Mouse (Mus musculus): ENCODE data around the gene Stard8. TPM values are rescaled to one million over a fixed set of nuclear protein-coding genes. Genes with fewer than 3 reads are reported as not detected.
"Not testable (repeated sequence)": the region's sequence is repeated elsewhere in the genome, so short reads cannot be mapped to it uniquely, and the experiment has no call there.

The Stard8 gene
- total and polyA plus RNA-seq, 3 experiments: 0.39 to 2.3 TPM; not detected in 1

DNA sequence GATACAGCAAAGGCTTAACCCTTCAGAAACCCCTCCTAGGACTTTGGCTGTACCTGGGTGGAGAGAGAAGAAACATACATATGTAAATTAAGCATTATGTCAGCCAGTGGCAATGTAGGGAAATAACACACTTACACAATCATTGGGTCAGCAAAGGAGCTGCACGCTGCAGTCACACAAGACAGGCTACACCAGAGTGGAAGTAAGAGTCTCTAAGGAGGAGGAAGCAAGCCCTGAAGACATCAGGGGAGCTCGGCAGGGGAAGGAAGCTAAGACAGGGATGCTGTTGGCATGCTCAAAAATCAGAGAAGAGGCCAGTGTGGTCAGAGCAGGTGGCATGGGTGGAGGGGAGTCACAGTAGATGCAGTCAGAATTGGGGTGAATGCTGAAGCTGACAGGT lies 89.7 kb downstream of the Stard8 start:
- no peak overlapping the region for H3K4me3 ChIP-seq (ENCODE audit: control insufficient read depth in 1 of 2, insufficient read depth in 1 of 2, low read depth in 2 of 2, low read length in 2 of 2)
- H3K79me2 ChIP-seq (ENCODE audit: control insufficient read depth, insufficient read depth, low read length, poor library complexity): no peaks in the 10 kb centered on the region
- H3K4me1 ChIP-seq (ENCODE audit: control insufficient read depth in 1 of 2, insufficient read depth in 2 of 2, low read length in 2 of 2): no peaks in the 10 kb centered on the region
- no peak for DNase-seq (ENCODE audit: low read depth, low spot score)
- H3K9me3 ChIP-seq (replicated peaks; ENCODE audit: insufficient read depth, low read length): no peaks in the 10 kb centered on the region
- no peaks in the 10 kb centered on the region for H3K36me3 ChIP-seq (ENCODE audit: control insufficient read depth in 1 of 2, insufficient read depth in 2 of 2, low read length in 2 of 2)
- no peak overlapping the region for H3K27ac ChIP-seq (ENCODE audit: control insufficient read depth, low read depth, low read length)
- H3K9ac ChIP-seq (ENCODE audit: control insufficient read depth, low read depth, low read length, poor library complexity, severe bottlenecking): no peak overlapping the region
- TF ChIP-seq MEF2A (IDR thresholded peaks at IDR 0.05; ENCODE audit: extremely low read depth, insufficient replicate concordance, low read depth, low read length, poor library complexity, severe bottlenecking) (no peak), BHLHE40 (IDR thresholded peaks at IDR 0.05; ENCODE audit: borderline replicate concordance, low read depth, low read length) (no peak), ETS1 (IDR thresholded peaks at IDR 0.05; ENCODE audit: low read depth, low read length) (no peak), ZC3H11A (IDR thresholded peaks at IDR 0.05; ENCODE audit: low read depth, low read length) (no peak), JUND (IDR thresholded peaks at IDR 0.05; ENCODE audit: low read depth, low read length) (no peak), RAD21 (IDR thresholded peaks at IDR 0.05; ENCODE audit: low read depth, low read length) (no peak), ELF1 (IDR thresholded peaks at IDR 0.05; ENCODE audit: low read depth, low read length) (no peak), MAX (IDR thresholded peaks at IDR 0.05; ENCODE audit: low read length) (no peak), EP300 (IDR thresholded peaks at IDR 0.05; ENCODE audit: low read depth in 1 of 2, low read length in 2 of 2) (no peak), UBTF (IDR thresholded peaks at IDR 0.05; ENCODE audit: borderline replicate concordance, insufficient read depth, low read depth, low read length) (no peak)
- H3K27me3 ChIP-seq (ENCODE audit: control insufficient read depth in 1 of 2, insufficient read depth in 2 of 2, low read length in 2 of 2): no peaks in the 10 kb centered on the region

GRCm38 (mm10) chrX:99111088-99111724 lies 108.2 kb downstream of the Stard8 start:
- DNase-seq (ENCODE audit: low read depth, low spot score); H3K36me3 ChIP-seq (ENCODE audit: control insufficient read depth in 1 of 2, insufficient read depth in 2 of 2, low read length in 2 of 2); H3K79me2 ChIP-seq (ENCODE audit: control insufficient read depth, insufficient read depth, low read length, poor library complexity); H3K4me3 ChIP-seq (ENCODE audit: control insufficient read depth in 1 of 2, insufficient read depth in 1 of 2, low read depth in 2 of 2, low read length in 2 of 2); H3K27ac ChIP-seq (ENCODE audit: control insufficient read depth, low read depth, low read length); H3K9ac ChIP-seq (ENCODE audit: control insufficient read depth, low read depth, low read length, poor library complexity, severe bottlenecking); H3K27me3 ChIP-seq (ENCODE audit: control insufficient read depth in 1 of 2, insufficient read depth in 2 of 2, low read length in 2 of 2); H3K4me1 ChIP-seq (ENCODE audit: control insufficient read depth in 1 of 2, insufficient read depth in 2 of 2, low read length in 2 of 2); H3K9me3 ChIP-seq (replicated peaks; ENCODE audit: insufficient read depth, low read length): not testable (repeated sequence)

- Histone ChIP-seq H3K27ac (ENCODE audit: control insufficient read depth, low read depth, low read length) (no peak overlapping the region), H3K36me3 (ENCODE audit: control insufficient read depth in 1 of 2, insufficient read depth in 2 of 2, low read length in 2 of 2) (no peaks in the 10 kb centered on the region), H3K4me3 (ENCODE audit: control insufficient read depth in 1 of 2, insufficient read depth in 1 of 2, low read depth in 2 of 2, low read length in 2 of 2) (no peak overlapping the region), H3K9ac (ENCODE audit: control insufficient read depth, low read depth, low read length, poor library complexity, severe bottlenecking) (no peak overlapping the region), H3K79me2 (ENCODE audit: control insufficient read depth, insufficient read depth, low read length, poor library complexity) (no peaks in the 10 kb centered on the region), H3K27me3 (ENCODE audit: control insufficient read depth in 1 of 2, insufficient read depth in 2 of 2, low read length in 2 of 2) (no peaks in the 10 kb centered on the region), H3K9me3 (replicated peaks; ENCODE audit: insufficient read depth, low read length) (no peaks in the 10 kb centered on the region), H3K4me1 (ENCODE audit: control insufficient read depth in 1 of 2, insufficient read depth in 2 of 2, low read length in 2 of 2) (no peaks in the 10 kb centered on the region)
- DNase-seq (ENCODE audit: low read depth, low spot score): no peak
- TF ChIP-seq MYC (IDR thresholded peaks at IDR 0.05; ENCODE audit: low read depth, low read length) (no peak), GABPA (IDR thresholded peaks at IDR 0.05; ENCODE audit: low read depth, low read length) (no peak), CHD1 (IDR thresholded peaks at IDR 0.05; ENCODE audit: low read depth, low read length) (no peak), USF2 (IDR thresholded peaks at IDR 0.05; ENCODE audit: borderline replicate concordance in 1 of 2, insufficient read depth in 1 of 2, low read depth in 1 of 2, low read length in 2 of 2) (no peak), BHLHE40 (IDR thresholded peaks at IDR 0.05; ENCODE audit: borderline replicate concordance, low read depth, low read length) (no peak), MAFK (IDR thresholded peaks at IDR 0.05; ENCODE audit: borderline replicate concordance, low read depth, low read length) (no peak), TBP (IDR thresholded peaks at IDR 0.05; ENCODE audit: low read depth, low read length) (no peak), NRF1 (IDR thresholded peaks at IDR 0.05; ENCODE audit: insufficient read depth, low read depth, low read length, poor library complexity, severe bottlenecking) (no peak), MEF2A (IDR thresholded peaks at IDR 0.05; ENCODE audit: extremely low read depth, insufficient replicate concordance, low read depth, low read length, poor library complexity, severe bottlenecking) (no peak), USF1 (IDR thresholded peaks at IDR 0.05; ENCODE audit: low read depth, low read length) (no peak), POLR2AphosphoS5 (IDR thresholded peaks at IDR 0.05; ENCODE audit: borderline replicate concordance, low read depth, low read length) (no peak), ELF1 (IDR thresholded peaks at IDR 0.05; ENCODE audit: low read depth, low read length) (no peak), KAT2A (conservative IDR thresholded peaks at IDR 0.05; ENCODE audit: low read depth, low read length) (no peak), ETS1 (IDR thresholded peaks at IDR 0.05; ENCODE audit: low read depth, low read length) (no peak), POLR2A (IDR thresholded peaks at IDR 0.05; ENCODE audit: control insufficient read depth in 1 of 2, insufficient read depth in 1 of 2, low read depth in 1 of 2, low read length in 2 of 2, poor library complexity in 1 of 2) (no peak), HCFC1 (IDR thresholded peaks at IDR 0.05; ENCODE audit: low read depth, low read length) (no peak), GATA1 (IDR thresholded peaks at IDR 0.05; ENCODE audit: low read depth, low read length) (no peak), SMC3 (IDR thresholded peaks at IDR 0.05; ENCODE audit: low read depth, low read length) (no peak)
These were observed 116.5 kb downstream of the Stard8 start for GRCm38 (mm10) chrX:99119510-99119909.

Measured in MEL (cell line).